Mouse (Mus musculus) heart, embryonic 15.5 days (tissue): ENCODE measurements at regions not wholly inside any gene's neighbourhood (a gene's known extent, or its start where the extent isn't known, plus 50 kb on each side); places are given as distances from the start of the nearest gene placed in this dataset.

Source experiments
- ATAC-seq: fragments of 200-750 bp; cut with Nextera tagmentation; replicated peaks from 2 replicates; pipeline ENCODE4 v1.8.0; 2017; ENCODE audit warnings: low read depth, moderate TSS enrichment; ENCODE audit not compliant: insufficient number of reproducible peaks, insufficient read depth, low FRiP score
- H3K27ac ChIP-seq: fragments of 300-500 bp; sonication (generic); 2 replicates; pipeline ENCODE4 v1.5.1; 2015; ENCODE audit warnings: mild to moderate bottlenecking, inconsistent platforms
- H3K27me3 ChIP-seq: fragments of 300-500 bp; sonication (generic); 2 replicates; pipeline ENCODE4 v1.6.1; 2015; ENCODE audit warnings: inconsistent platforms
- H3K36me3 ChIP-seq: fragments of 300-500 bp; sonication (generic); 2 replicates; pipeline ENCODE4 v1.6.1; 2015; ENCODE audit warnings: mild to moderate bottlenecking, inconsistent platforms
- H3K4me1 ChIP-seq: fragments of 300-500 bp; sonication (generic); replicated peaks from 2 replicates; pipeline ENCODE4 v1.6.1; 2015; ENCODE audit warnings: inconsistent platforms
- H3K4me2 ChIP-seq: fragments of 300-500 bp; sonication (generic); 2 replicates; pipeline ENCODE4 v1.6.1; 2015; ENCODE audit warnings: inconsistent platforms, mild to moderate bottlenecking, moderate library complexity
- H3K4me3 ChIP-seq: fragments of 300-500 bp; sonication (generic); 2 replicates; pipeline ENCODE4 v1.5.1; 2015; ENCODE audit warnings: mild to moderate bottlenecking, inconsistent platforms
- H3K9ac ChIP-seq: fragments of 300-500 bp; sonication (generic); 2 replicates; pipeline ENCODE4 v1.6.1; 2015; ENCODE audit warnings: mild to moderate bottlenecking, inconsistent platforms
- H3K9me3 ChIP-seq: fragments of 300-500 bp; sonication (generic); replicated peaks from 2 replicates; pipeline ENCODE4 v1.6.1; 2016; ENCODE audit warnings: inconsistent platforms
- WGBS: fragments of 180-500 bp; shearing (Covaris S2); methylation state at CpG from one replicate; pipeline ENCODE4 v1.1.7; 2015; ENCODE audit warnings: mixed read lengths; 5-methylcytosine and 5-hydroxymethylcytosine counted together

DNA sequence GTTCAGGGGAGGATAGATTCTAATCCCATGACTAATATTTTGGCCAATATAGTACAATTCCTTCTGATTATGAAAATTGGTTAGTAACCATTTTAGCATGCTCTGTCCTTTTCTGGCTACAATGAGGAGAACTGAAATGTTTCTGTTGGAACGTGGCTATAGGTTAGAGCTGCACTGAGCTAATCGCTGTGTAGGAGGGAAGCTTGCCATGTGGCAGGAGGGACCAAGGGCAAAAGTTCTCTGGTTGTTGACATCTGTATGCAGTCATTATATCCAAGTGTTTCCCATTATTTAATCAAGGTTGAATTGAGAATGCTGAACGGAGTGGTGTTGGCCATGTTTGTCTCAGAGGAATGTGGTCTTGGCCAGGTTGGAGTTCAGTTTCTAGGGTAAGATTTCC lies 253.5 kb downstream of the Fam173b start:
- no peaks in the 10 kb centered on the region for H3K9me3 ChIP-seq
- H3K27me3 ChIP-seq, result no peaks in the 10 kb centered on the region
- no peak for ATAC-seq
- H3K4me3 ChIP-seq, result no peak overlapping the region
- no peak overlapping the region for H3K27ac ChIP-seq
- no peak overlapping the region for H3K9ac ChIP-seq
- H3K4me2 ChIP-seq, result no peak overlapping the region
- WGBS, result 66% methylated on average over 3 of the region's 3 CpGs
- no peaks in the 10 kb centered on the region for H3K36me3 ChIP-seq
- no peaks in the 10 kb centered on the region for H3K4me1 ChIP-seq

DNA sequence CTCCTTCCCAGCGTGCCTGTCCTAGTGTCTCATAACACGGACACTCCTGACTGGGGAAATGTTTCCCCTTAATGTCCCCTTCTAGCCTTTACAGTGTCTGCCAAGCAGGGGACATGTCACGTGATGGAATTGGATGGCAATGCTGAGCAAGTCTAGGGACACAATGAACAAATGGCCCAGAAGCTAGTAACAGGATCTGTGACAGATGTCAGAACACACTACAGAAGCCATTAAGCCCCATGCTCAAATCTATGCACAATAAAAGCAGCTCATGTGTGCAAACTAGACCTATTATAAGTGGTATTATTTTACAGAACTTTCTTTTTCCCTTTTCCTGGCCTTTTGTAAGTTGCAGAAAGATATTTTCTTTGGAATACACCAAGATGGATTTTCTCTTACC lies 267.4 kb downstream of the Fam173b start:
- no peak for ATAC-seq
- no peaks in the 10 kb centered on the region for H3K9me3 ChIP-seq
- 80% methylated on average over 3 of the region's 3 CpGs for WGBS
- H3K4me1 ChIP-seq, result no peaks in the 10 kb centered on the region
- no peak overlapping the region for H3K4me2 ChIP-seq
- H3K9ac ChIP-seq, result no peak overlapping the region
- H3K27ac ChIP-seq, result no peak overlapping the region
- H3K4me3 ChIP-seq, result no peak overlapping the region
- H3K36me3 ChIP-seq, result no peaks in the 10 kb centered on the region
- H3K27me3 ChIP-seq, result no peaks in the 10 kb centered on the region

DNA sequence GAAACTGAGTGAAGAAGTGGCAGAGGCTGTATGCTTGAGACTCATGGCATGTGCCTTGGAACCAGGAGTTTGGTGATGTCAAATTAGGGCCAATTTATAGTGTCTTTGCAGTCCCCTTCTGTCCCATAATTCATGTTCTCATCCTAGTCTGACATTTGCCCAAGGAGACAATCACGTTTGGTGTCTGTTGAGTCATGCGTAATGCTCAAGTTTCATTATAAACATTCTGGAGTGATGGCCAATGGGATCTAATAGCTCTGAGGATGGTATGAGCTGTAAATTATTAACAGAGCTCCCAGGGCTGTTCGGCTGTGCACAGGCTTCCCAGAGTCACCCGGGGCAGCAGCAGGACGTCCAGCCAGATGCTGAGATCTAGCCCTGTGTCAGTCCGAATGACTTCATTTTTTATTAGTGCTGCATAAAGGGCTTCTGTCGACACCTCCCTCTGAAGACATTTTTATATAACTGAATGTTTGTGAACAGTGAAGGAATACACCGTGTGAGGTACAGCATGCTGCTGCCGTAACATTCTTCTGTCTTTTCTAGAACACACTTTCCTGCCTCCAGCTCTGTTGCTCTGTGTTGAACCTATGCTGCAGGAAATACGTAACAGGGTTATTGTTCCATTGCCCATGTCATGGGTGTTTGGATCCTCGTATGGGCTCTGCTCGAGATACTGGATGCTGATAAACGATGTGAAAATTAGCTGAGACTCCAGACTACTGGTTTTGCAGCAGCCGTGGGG lies 268.2 kb downstream of the Fam173b start:
- H3K4me3 ChIP-seq, result no peak overlapping the region
- H3K4me2 ChIP-seq, result no peak overlapping the region
- 51% methylated on average over 14 of the region's 14 CpGs for WGBS
- H3K9ac ChIP-seq, result no peak overlapping the region
- no peak for ATAC-seq
- H3K27ac ChIP-seq, result no peak overlapping the region
- H3K9me3 ChIP-seq, result no peaks in the 10 kb centered on the region
- no peaks in the 10 kb centered on the region for H3K27me3 ChIP-seq
- H3K36me3 ChIP-seq, result no peaks in the 10 kb centered on the region
- H3K4me1 ChIP-seq, result no peaks in the 10 kb centered on the region

DNA sequence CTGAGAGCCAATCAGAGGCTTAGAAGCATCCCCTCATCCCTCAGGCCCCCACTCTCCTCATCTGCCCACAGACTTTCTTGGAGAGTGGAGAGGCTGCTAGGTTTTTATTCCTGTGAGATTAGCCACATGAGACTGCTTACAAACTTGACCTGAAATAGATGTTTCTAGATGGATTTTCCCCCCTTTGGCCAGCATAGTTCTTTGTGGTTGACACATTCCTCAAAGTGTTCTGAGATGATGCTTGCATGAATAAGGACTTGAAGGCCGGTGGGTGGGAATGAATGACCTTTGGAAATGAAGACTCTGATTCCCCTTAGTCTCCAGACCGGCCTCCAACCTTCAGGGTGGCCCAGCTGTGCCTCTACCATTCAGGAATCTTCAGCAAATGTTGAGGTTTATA lies 273.8 kb downstream of the Fam173b start:
- Histone ChIP-seq H3K4me3 (no peak overlapping the region), H3K4me1 (no peaks in the 10 kb centered on the region), H3K27ac (no peak overlapping the region), H3K36me3 (no peaks in the 10 kb centered on the region), H3K9me3 (no peaks in the 10 kb centered on the region), H3K9ac (no peak overlapping the region), H3K27me3 (no peaks in the 10 kb centered on the region), H3K4me2 (no peak overlapping the region)
- WGBS, result 62% methylated on average over 2 of the region's 2 CpGs
- ATAC-seq, result no peak

DNA sequence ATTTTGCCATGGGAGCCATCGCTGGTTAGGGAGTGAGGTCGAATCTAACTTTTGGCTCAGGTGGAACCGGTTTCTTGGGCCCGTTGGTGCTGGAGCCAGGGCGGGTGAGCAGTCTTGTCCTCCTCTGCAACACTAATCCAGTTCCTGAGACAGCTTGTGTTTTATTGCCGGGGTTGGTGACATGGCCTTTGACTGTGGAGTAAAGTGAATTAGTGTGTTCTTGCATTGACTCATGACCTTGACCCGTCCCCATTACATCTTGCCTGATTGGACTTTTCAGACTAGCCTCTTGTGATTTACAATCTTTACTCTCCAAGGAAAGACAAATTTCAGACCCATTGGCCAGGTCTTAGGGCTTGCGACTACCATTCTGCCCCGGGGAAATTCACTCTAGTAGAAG lies 278.8 kb downstream of the Fam173b start:
- Histone ChIP-seq H3K9ac (no peak overlapping the region), H3K4me3 (no peak overlapping the region), H3K27ac (no peak overlapping the region), H3K36me3 (no peaks in the 10 kb centered on the region), H3K9me3 (no peaks in the 10 kb centered on the region), H3K4me2 (no peak overlapping the region), H3K4me1 (no peaks in the 10 kb centered on the region), H3K27me3 (no peaks in the 10 kb centered on the region)
- WGBS, result 87% methylated on average over 9 of the region's 9 CpGs
- ATAC-seq, result no peak

DNA sequence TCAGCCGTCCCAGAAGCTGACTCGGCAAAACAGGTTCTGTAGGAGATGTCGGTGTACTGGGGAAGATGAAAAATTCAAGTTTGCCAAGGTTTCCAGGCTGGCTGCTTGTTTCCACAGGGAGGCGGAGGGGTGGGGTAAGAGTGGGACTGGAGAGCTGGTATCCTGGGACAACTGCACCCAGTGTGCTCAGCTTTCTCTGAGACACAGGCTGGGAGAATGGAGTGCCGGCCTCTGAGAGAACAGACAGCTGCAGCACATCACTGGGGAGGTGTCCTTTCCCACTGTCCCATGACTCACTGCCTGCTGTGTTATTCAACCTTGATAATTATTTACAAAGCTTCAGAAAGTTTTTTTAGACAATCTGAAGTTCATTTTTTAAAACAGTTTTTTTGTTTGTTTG lies 280.7 kb downstream of the Fam173b start:
- H3K9ac ChIP-seq, result no peak overlapping the region
- WGBS, result 52% methylated on average over 5 of the region's 5 CpGs
- H3K27ac ChIP-seq, result no peak overlapping the region
- H3K36me3 ChIP-seq, result no peaks in the 10 kb centered on the region
- no peak overlapping the region for H3K4me2 ChIP-seq
- no peaks in the 10 kb centered on the region for H3K4me1 ChIP-seq
- no peak overlapping the region for H3K4me3 ChIP-seq
- no peaks in the 10 kb centered on the region for H3K27me3 ChIP-seq
- H3K9me3 ChIP-seq, result no peaks in the 10 kb centered on the region
- ATAC-seq, result no peak

DNA sequence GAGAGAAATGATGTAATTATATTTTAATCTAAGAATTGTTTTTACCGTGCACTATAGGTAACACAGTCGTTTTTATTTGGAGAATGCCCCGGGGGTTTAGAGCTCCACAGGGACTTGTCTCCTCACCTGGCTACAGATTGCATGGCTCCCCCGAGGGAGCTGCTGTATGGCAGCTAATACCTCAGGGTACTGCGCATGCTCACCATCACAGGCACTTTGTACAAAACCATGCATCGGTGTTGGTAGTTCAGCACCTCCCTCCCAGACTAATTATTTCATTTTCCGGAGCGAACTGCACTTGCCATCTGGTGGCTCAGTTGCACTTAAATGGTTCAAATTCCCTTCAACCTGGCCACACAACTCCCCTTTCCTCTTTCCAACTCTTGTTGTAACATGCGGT lies 281.9 kb downstream of the Fam173b start:
- Histone ChIP-seq H3K27me3 (no peaks in the 10 kb centered on the region), H3K27ac (no peak overlapping the region), H3K4me2 (no peak overlapping the region), H3K9ac (no peak overlapping the region), H3K4me1 (no peaks in the 10 kb centered on the region), H3K9me3 (no peaks in the 10 kb centered on the region), H3K36me3 (no peaks in the 10 kb centered on the region), H3K4me3 (no peak overlapping the region)
- WGBS, result 79% methylated on average over 9 of the region's 9 CpGs
- ATAC-seq, result no peak

DNA sequence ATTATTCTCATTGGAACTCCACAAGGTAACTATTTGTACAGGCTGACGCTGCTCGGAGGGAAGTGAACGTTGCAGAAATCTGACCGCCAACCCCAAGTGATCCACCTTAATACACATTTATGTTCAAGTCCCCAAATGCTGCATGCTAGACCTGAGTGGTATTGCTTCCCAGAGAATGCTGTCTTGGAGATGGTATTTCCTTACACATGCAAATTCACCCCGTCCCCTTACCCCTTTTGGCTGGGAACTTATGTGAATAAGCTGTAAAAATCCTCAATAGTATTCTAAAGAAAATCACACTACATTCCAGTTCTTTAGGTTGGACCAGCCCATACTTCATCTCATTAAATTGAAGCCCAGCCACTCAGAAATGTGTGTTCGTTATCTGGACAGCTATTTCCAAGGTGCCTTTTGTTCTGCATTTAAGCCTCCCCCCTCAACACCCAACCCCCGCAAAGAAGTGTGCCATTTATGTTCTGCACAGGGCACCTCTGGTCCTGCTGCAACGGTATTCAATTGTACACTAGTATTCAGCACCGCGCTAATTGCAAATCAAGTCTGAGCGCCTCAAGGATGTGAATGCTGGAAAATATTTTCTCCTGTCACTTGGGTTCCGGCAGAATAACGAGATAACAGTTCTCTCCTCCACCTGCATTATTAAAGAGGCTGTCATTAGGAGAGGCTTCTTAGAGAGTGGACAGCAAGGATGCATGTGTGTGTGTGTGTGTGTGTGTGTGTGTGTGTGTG lies 278.0 kb upstream of the Tas2r119 start:
- Histone ChIP-seq H3K4me1 (no peaks in the 10 kb centered on the region), H3K4me2 (no peak overlapping the region), H3K36me3 (no peaks in the 10 kb centered on the region), H3K27me3 (no peaks in the 10 kb centered on the region), H3K9me3 (no peaks in the 10 kb centered on the region), H3K4me3 (no peak overlapping the region), H3K27ac (no peak overlapping the region), H3K9ac (no peak overlapping the region)
- no peak for ATAC-seq
- WGBS, result 63% methylated on average over 13 of the region's 13 CpGs

DNA sequence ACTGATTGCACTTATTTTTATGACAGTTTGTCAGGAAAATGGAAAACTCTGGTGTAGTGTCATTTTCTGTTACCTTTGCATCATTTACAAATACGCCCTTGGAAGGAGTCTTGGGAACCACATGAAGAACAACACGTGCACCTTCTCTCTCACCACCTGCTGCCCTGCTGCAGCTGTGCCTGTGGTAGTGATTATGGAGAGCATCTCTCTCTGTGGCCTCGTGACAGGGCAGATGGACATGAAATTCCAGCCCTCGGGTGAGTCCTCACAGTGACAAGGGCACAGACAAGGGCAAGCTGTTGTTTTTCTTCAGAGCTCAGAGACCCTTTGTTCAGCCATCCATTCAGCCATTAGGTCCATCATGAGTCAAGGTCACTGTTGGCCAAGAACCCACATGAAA lies 276.8 kb upstream of the Tas2r119 start:
- Histone ChIP-seq H3K4me3 (no peak overlapping the region), H3K9ac (no peak overlapping the region), H3K4me1 (no peaks in the 10 kb centered on the region), H3K4me2 (no peak overlapping the region), H3K27me3 (no peaks in the 10 kb centered on the region), H3K9me3 (no peaks in the 10 kb centered on the region), H3K36me3 (no peaks in the 10 kb centered on the region), H3K27ac (no peak overlapping the region)
- WGBS, result 63% methylated on average over 4 of the region's 4 CpGs
- ATAC-seq, result no peak

DNA sequence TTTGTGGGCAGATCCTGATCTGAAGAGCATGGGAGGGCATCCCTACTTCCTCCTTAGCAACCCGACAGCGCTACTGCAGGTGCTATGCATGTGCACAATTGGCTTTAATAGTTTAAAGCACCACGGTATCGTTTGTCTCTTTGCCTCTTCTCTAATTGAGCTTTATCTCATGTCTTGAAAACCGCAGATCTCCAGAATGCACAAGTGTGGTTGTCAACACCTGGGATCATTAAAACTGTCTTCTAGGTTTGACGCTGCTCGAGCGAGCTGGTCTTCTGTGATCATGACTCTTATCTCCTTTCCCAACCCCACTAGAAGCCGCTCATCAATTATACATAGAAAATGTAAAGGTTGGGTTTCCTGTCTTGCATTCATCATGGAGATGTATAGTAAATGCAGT lies 268.7 kb upstream of the Tas2r119 start:
- H3K4me2 ChIP-seq, result no peak overlapping the region
- no peak overlapping the region for H3K27ac ChIP-seq
- no peaks in the 10 kb centered on the region for H3K9me3 ChIP-seq
- H3K9ac ChIP-seq, result no peak overlapping the region
- no peaks in the 10 kb centered on the region for H3K27me3 ChIP-seq
- H3K4me3 ChIP-seq, result no peak overlapping the region
- 62% methylated on average over 9 of the region's 9 CpGs for WGBS
- ATAC-seq, result no peak
- no peaks in the 10 kb centered on the region for H3K4me1 ChIP-seq
- no peaks in the 10 kb centered on the region for H3K36me3 ChIP-seq

DNA sequence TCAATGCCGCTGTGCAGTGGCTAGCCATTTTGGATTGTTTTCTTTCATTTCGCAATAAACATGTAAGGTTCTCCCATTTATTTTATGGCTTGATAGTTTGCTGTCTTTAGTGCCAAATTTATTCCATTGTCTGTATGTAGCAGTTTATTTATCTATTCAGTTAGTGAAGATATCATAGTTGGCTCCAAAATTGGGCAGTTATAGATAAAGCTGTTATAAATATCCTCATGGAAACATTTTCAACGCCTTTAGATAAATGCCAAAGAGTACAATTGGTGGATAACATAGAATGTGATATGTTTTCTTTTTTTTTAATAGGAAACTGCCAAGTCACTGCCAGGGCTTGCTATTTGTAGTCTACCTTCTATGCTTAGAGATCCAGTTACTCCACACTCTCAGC lies 265.1 kb upstream of the Tas2r119 start:
- no peaks in the 10 kb centered on the region for H3K27me3 ChIP-seq
- 69% methylated on average over 3 of the region's 3 CpGs for WGBS
- H3K36me3 ChIP-seq, result no peaks in the 10 kb centered on the region
- no peaks in the 10 kb centered on the region for H3K4me1 ChIP-seq
- H3K9ac ChIP-seq, result no peak overlapping the region
- no peak for ATAC-seq
- H3K4me2 ChIP-seq, result no peak overlapping the region
- H3K4me3 ChIP-seq, result no peak overlapping the region
- H3K9me3 ChIP-seq, result no peaks in the 10 kb centered on the region
- H3K27ac ChIP-seq, result no peak overlapping the region

DNA sequence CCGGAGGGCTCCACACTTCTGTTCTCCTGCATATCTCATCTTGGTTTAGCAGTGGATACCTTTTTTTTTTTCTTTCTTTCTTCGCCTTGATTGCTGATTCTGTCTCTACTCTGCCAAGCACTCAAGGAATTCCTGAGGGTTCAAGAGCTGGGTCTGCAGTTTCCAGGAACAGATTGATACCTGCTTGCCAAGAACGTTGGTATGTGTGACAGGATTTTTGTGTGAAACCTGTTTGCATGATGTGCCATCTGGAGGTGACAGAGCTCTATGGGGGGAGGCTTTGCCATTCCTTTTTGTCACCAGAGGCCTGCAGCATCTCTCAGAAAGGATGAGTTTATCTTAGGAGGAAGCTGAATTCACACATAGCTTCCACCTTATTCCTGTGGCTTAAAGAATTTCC lies 255.6 kb upstream of the Tas2r119 start:
- Histone ChIP-seq H3K4me2 (no peak overlapping the region), H3K9me3 (no peaks in the 10 kb centered on the region), H3K36me3 (no peaks in the 10 kb centered on the region), H3K4me1 (no peaks in the 10 kb centered on the region), H3K27me3 (no peaks in the 10 kb centered on the region), H3K9ac (no peak overlapping the region), H3K27ac (no peak overlapping the region), H3K4me3 (no peak overlapping the region)
- no peak for ATAC-seq
- WGBS, result 47% methylated on average over 3 of the region's 3 CpGs
